Mouse (Mus musculus): ENCODE measurements around the gene Ccdc188. TPM values are rescaled to one million over a fixed set of nuclear protein-coding genes. Genes with fewer than 3 reads are reported as not detected.

The Ccdc188 gene
- polyA plus RNA-seq, 1 experiment, result not detected

- peak; percentile 56 for DNase-seq (ENCODE audit: low spot score)
Observed at GRCm38 (mm10) chr16:18234671-18235388, 17.2 kb downstream of the Ccdc188 start, which contains the start of gene Zdhhc8. Zdhhc8 (minus strand) TSS chr16:18235136.

- no peak for DNase-seq (ENCODE audit: low spot score)
Observed at GRCm38 (mm10) chr16:18235389-18236065, 17.8 kb downstream of the Ccdc188 start.

DNA sequence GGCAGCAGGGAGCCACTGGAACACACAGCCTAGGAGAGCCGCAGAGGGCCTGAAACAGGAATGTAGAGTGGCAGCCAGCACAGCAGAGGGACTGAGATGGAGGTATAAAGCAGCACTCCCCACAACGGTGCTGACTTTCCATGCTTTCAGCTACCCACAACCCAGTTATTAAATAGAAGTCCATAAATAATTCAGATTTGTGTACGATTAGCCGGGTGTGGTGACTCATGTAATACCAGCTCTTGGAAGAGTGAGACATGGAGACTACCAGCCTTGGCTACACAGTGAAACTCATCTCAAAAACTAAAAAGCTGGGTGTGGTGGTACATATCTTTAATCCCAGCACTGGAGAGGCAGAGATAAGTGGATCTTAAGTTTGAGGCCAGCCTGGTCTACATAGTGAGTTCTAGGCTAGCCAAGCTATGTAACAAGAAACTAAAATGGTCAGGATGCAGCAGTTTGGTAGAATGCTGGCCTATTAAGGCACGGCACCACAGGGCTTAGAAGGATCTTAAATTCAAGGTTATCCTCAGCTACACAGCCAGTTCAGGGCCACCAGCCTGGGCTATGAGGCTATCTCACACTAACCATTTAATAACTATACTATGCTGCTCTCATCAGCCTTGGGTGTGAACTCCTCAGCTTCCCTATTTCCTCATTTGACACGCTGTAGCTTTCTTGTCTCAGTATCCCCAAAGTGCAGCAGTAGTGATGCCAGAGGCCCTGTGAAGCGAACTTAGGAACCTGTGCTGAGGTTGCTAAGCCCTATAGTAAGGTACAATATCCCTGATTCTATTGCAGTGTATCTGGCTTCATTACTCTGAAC is 19.2 kb downstream of the Ccdc188 start:
- no peak for DNase-seq (ENCODE audit: low spot score)

DNA sequence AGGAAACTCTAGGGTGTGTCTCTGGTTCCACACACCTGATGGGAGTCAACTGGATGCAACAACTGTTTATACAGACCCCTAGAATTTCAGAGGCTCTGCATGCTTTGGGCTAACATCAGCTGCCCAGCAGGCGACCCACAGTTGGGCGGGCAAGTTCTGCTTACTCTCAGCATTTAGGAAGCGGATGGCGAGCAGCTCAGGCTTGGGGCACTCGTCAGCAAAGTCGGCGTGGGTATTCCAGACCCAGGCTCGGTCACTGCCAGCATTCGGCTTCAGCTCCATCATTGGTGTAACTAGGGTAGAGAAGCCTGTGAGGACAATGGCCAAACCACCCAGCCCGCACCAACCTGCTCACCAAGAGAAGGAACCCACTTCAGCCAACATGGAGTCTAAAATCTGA is 23.9 kb downstream of the Ccdc188 start:
- DNase-seq (ENCODE audit: low spot score), result no peak

GRCm38 (mm10) chr16:18247521-18248399 is 30.1 kb downstream of the Ccdc188 start:
- no peak for DNase-seq (ENCODE audit: low spot score)

DNA sequence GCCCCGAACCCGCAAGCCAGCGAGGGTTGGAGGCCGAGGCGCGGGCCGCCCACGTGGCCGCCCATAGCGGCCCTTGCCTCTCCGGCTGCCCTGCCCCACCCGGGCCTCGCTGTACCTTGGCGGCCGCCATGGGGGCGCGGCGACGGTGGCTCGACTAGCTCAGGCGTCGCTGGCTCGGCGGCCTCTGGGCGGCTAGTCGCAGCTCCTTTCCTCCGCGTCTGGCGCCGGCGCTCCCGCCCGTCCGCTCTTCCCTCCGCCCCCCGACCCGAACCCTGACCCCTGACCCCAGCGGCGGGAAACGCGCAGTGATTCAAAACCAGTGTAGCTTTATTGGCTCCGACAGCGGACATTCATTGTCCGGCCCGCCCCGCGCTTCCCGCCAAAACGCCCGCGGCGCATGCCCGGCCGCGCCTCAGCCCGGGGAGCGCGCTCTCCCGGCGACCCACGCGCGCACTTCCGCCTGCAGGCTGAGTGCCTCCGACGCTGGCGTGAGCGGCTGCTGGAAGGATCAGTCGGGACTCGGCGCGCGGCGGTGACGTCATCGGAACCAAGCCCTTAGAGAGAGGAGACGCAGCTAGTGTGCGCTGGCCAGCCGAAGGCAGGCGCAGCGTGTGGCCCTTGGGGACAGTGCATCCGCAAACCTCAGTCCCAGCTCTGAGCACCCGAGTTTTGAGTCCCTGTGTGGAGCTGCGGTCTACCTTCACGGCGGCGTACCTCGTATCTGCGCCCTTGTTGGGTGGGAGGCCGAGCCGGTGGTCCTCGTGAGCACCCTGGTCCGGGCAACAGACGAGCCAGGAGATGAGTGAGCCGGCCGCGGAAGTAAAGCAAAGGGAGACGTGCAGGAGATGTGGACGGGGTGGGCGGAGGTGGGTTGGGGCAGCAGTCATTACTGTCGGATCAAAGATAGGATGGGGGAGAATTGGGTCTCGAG is 31.0 kb downstream of the Ccdc188 start, which contains the start of the genes Trmt2a and Ranbp1:
Gene Trmt2a (plus strand): TSS at position 247 of the 931 bp plus-strand sequence.
Gene Ranbp1 (minus strand): TSS at position 300 of the 931 bp plus-strand sequence.
- DNase-seq (ENCODE audit: low spot score), result peak; percentile 99

GRCm38 (mm10) chr16:18249364-18249967 is 31.8 kb downstream of the Ccdc188 start:
- no peak for DNase-seq (ENCODE audit: low spot score)

- no peak for DNase-seq (ENCODE audit: low spot score)
Observed at GRCm38 (mm10) chr16:18250231-18250630, 32.6 kb downstream of the Ccdc188 start.

DNA sequence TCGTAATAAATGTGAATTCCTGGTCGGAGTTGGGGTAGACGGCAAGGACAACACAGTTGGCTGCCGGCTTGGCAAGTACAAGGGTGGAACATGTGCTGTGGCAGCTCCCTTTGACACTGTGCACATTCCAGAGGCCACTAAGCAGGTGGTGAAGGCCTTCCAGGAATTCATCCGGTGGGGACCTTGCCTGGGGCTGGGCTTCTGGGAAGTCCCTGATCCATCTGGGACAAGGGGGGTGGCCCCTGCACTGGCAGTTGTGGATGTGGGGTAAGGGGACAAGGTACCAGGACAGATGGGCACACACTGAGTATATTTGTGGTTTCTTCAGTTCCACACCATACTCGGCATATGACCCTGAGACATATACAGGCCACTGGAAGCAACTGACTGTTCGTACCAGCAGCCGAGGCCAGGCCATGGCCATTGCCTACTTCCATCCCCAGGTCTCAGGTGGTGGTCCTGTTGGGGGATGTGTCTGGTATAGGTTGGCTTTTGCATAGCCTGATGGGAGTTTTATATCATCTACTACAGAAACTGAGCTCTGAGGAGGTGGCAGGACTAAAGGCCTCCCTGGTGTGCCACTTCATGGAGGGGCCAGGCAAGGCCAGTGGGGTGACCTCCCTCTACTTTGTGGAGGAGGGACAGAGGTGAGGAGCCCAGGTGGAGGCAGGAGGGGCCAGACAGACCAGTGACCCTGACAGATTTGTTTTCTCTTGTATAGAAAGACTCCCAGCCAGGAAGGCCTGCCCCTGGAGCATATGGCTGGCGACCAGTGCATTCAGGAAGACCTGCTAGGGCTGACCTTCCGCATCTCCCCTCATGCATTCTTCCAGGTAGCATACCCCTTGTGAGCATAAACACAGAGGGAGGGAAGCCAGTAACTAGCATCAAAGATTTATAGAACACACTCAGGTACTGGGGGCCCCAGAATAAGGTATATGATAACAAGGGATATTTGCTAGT is 33.4 kb downstream of the Ccdc188 start:
- no peak for DNase-seq (ENCODE audit: low spot score)

DNA sequence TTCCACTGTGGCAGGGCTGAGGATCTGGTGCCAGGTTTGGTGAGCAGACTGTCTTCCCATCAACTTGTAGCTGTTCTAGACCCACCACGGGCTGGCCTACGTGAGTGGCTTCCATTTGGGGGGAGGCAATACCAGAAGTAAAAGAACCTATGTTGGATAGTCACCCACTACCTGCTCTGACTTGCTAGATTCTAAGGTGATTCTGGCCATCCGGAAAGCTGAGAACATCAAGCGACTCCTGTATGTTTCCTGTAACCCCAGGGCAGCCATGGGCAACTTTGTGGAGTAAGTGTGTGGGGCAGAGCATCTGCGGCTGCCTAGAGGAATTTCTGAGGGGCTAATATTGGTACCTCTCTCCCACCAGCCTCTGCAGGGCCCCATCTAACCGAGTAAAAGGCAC is 35.1 kb downstream of the Ccdc188 start:
- no peak for DNase-seq (ENCODE audit: low spot score)

GRCm38 (mm10) chr16:18253866-18254265 is 36.2 kb downstream of the Ccdc188 start:
- DNase-seq (ENCODE audit: low spot score), result no peak

- no peak for DNase-seq (ENCODE audit: low spot score)
Observed at GRCm38 (mm10) chr16:18258221-18258620, 40.5 kb downstream of the Ccdc188 start, which contains the start of gene Gm49776. Gm49776 (minus strand) TSS chr16:18258321.

DNA sequence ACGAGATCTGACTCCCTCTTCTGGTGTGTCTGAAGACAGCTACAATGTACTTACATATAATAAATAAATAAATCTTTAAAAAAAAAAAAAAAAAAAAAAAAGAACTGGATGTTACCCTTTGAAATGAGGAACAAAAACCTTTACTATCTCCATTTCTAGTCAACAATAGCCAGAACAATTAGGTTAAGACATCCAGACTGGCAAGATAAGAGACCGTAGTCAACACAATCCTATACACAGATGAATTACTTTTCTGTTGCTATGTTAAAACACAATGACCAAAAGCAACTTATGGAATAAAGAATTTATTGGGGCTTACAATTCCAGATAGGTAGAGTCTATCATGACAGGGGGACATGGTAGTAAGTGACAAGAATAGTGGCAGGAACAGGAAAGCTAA is 47.3 kb downstream of the Ccdc188 start:
- no peak for DNase-seq (ENCODE audit: low spot score)

DNA sequence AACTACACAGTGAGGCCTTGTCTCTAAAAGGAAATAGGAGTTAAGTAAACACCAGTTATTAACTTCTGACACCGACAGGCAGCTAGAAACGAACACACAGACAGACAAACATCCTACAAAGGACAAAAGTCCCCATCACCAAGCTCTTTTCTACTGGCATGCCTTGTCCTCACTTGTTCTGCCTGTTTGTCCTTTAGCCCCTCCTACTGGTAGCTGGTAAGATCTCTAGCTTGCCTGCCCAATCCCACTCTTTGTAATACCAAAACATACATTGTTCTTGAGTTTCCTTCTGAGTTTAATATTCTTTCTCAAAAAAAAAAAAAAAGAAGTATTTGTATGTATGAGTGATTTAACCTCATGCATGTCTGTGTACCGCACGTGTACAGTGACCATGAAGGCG is 50.5 kb downstream of the Ccdc188 start:
- no peak for DNase-seq (ENCODE audit: low spot score)

Measured in urinary bladder, adult 2 months (tissue).